Mouse (Mus musculus) ES-E14 (cell line): ENCODE results near the gene Gsdma. TPM values are rescaled to one million over a fixed set of nuclear protein-coding genes. Genes with fewer than 3 reads are reported as not detected.

Experiments
- DNase-seq: peaks from one replicate; pipeline ENCODE4 v3.0.0-alpha.2; 2013; ENCODE audit warnings: low read depth, low spot score
- H3K27ac ChIP-seq: 2 replicates; pipeline ENCODE4 v1.5.1; 2012; ENCODE audit warnings: low read depth, mild to moderate bottlenecking, low read length, moderate library complexity, mixed read lengths; ENCODE audit not compliant: poor library complexity, insufficient read depth, severe bottlenecking
- H3K36me3 ChIP-seq: 2 replicates; pipeline ENCODE4 v1.6.1; 2012; ENCODE audit warnings: mild to moderate bottlenecking, low read length, moderate library complexity, mixed read lengths; ENCODE audit not compliant: control insufficient read depth, poor library complexity, insufficient read depth, severe bottlenecking
- H3K4me1 ChIP-seq, 2 experiments: fragments of 150-350 bp in 1 of 2; sonication (generic) in 1 of 2; 2 replicates each; pipeline ENCODE4 v1.6.1; 2012; ENCODE audit warnings: low read length in 2 of 2, mild to moderate bottlenecking in 1 of 2, mixed read lengths in 1 of 2; ENCODE audit not compliant: control insufficient read depth in 2 of 2, insufficient read depth in 2 of 2, poor library complexity in 1 of 2
- H3K4me3 ChIP-seq, 2 experiments: fragments of 150-350 bp in 1 of 2; sonication (generic) in 1 of 2; 2 replicates each; pipeline ENCODE4 v1.5.1; 2012; ENCODE audit warnings: low read length in 2 of 2, low read depth in 1 of 2, mild to moderate bottlenecking in 1 of 2, mixed read lengths in 1 of 2; ENCODE audit not compliant: insufficient read depth in 1 of 2, poor library complexity in 1 of 2, severe bottlenecking in 1 of 2
- H3K9ac ChIP-seq: 2 replicates; pipeline ENCODE4 v1.6.1; 2012; ENCODE audit warnings: low read depth, mild to moderate bottlenecking, low read length, mixed read lengths; ENCODE audit not compliant: poor library complexity, insufficient read depth, severe bottlenecking
- H3K9me3 ChIP-seq: fragments of 150-350 bp; sonication (generic); 2 replicates; pipeline ENCODE4 v1.6.1; 2012; ENCODE audit warnings: low read depth, mild to moderate bottlenecking, low read length; ENCODE audit not compliant: control insufficient read depth, insufficient read depth
- CHD2 ChIP-seq: IDR thresholded peaks from 2 replicates; pipeline ENCODE4 v1.6.1; 2014; ENCODE audit warnings: mild to moderate bottlenecking, low read depth, low read length, inconsistent platforms
- HCFC1 ChIP-seq: IDR thresholded peaks from 2 replicates; pipeline ENCODE4 v1.6.1; 2012; ENCODE audit warnings: low read length, inconsistent platforms, borderline replicate concordance; ENCODE audit not compliant: insufficient read depth
- MAFK ChIP-seq: IDR thresholded peaks from 2 replicates; pipeline ENCODE4 v1.6.1; 2014; ENCODE audit warnings: mild to moderate bottlenecking, low read depth, low read length, inconsistent platforms; ENCODE audit not compliant: insufficient read depth
- ZC3H11A ChIP-seq: IDR thresholded peaks from 2 replicates; pipeline ENCODE4 v1.6.1; 2012; ENCODE audit warnings: low read depth, mild to moderate bottlenecking, inconsistent platforms, low read length, borderline replicate concordance
- ZNF384 ChIP-seq: IDR thresholded peaks from 2 replicates; pipeline ENCODE4 v1.6.1; 2012; ENCODE audit warnings: low read depth, low read length, inconsistent platforms
- in situ Hi-C, 2 experiments: fragments of 600-800 bp; cut with MboI; formaldehyde crosslinking; loops; one replicate each; pipeline ENCODE4 v1.15.1; 2025; ENCODE audit warnings: low sequenced_read_pairs in 2 of 2, inconsistent platforms in 1 of 2; ENCODE audit not compliant: unreplicated experiment in 2 of 2
- total RNA-seq: library from RNA; depleted of rRNA; stranded (reverse); fragments of 300-350 nt; gene quantifications from 2 replicates; pipeline ENCODE4 v1.2.3, GENCODE M21; 2012

The Gsdma gene
- total RNA-seq, 1 experiment: 0.40 TPM

- H3K4me1 ChIP-seq: peaks cover 0 to 6% of the 10 kb centered on the region in 2 experiments; a peak in 1 of 4 replicates
- no peak within 1 kb of the TSS for H3K27ac ChIP-seq
- H3K36me3 ChIP-seq: peaks cover 17% of the 10 kb centered on the region
- in situ Hi-C loops: no loop called here
- H3K9ac ChIP-seq: no peak within 1 kb of the TSS
- TF ChIP-seq ZNF384 (no peak), MAFK (no peak), CHD2 (no peak), HCFC1 (no peak), ZC3H11A (no peak)
- H3K9me3 ChIP-seq: no peaks in the 10 kb centered on the region
- DNase-seq: no peak
- H3K4me3 ChIP-seq: no peak within 1 kb of the TSS
Measured at GRCm38 (mm10) chr11:98701213-98701670, 37.1 kb downstream of the Gsdma start, which contains the start of gene Csf3. Gene Csf3 (plus strand): TSS chr11:98701263.

DNA sequence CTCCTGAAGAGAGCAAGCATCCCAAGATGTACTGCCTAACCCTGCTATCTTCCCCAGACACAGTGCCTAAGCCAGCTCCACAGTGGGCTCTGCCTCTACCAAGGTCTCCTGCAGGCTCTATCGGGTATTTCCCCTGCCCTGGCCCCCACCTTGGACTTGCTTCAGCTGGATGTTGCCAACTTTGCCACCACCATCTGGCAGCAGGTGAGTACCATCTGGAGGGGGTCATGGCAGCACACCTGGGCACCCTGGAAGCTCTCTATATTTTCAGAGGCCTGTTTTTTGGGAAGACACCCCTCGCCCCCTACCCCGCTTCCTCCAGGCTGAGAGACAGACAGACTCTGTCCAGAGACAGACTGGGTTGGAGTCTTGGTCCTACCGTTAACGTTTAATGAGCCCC is 38.2 kb downstream of the Gsdma start:
- no peak for DNase-seq
- no peak overlapping the region for H3K4me3 ChIP-seq
- H3K36me3 ChIP-seq: peaks cover 24% of the 10 kb centered on the region
- H3K9ac ChIP-seq: no peak overlapping the region
- TF ChIP-seq HCFC1 (no peak), ZC3H11A (no peak), ZNF384 (no peak), CHD2 (no peak), MAFK (no peak)
- in situ Hi-C loops: no loop called here
- H3K27ac ChIP-seq: no peak overlapping the region
- no peaks in the 10 kb centered on the region for H3K9me3 ChIP-seq
- peaks cover 0 to 6% of the 10 kb centered on the region in 2 experiments; a peak in 1 of 4 replicates for H3K4me1 ChIP-seq

DNA sequence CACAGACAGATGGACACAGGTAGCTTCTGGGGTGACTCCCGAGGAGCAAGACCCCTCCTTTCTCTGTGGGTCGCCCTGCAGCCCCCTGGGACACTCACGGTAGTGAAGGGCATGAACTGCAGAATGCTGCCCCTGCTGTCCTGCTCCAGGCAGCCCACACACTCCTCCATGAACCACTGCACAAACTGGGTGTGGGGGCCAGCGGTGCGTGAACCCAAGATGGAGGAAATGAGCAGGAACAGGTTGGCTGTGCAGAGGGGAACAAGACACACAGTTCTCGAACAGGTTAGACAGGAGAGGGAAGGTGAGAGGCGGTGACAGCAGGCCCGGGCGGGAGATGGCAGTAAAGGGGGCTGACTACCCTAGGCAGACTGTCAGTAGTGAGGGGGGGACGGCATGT is 40.9 kb downstream of the Gsdma start:
- peaks cover 37% of the 10 kb centered on the region for H3K36me3 ChIP-seq
- no peak overlapping the region for H3K9ac ChIP-seq
- H3K9me3 ChIP-seq: no peaks in the 10 kb centered on the region
- DNase-seq: no peak
- no peak overlapping the region for H3K4me3 ChIP-seq
- in situ Hi-C loops: no loop called here
- TF ChIP-seq MAFK: no peak
- no peak for TF ChIP-seq CHD2
- no peak for TF ChIP-seq ZC3H11A
- TF ChIP-seq HCFC1: no peak
- TF ChIP-seq ZNF384: no peak
- H3K27ac ChIP-seq: no peak overlapping the region
- peaks cover 2 to 19% of the 10 kb centered on the region in 2 experiments; a peak in 3 of 4 replicates for H3K4me1 ChIP-seq

GRCm38 (mm10) chr11:98707401-98708281 is 43.5 kb downstream of the Gsdma start:
- peaks cover 2 to 17% of the 10 kb centered on the region in 2 experiments; a peak in 3 of 4 replicates for H3K4me1 ChIP-seq
- TF ChIP-seq HCFC1 (no peak), ZC3H11A (no peak), MAFK (no peak), CHD2 (no peak), ZNF384 (no peak)
- H3K4me3 ChIP-seq: no peak overlapping the region

More at GRCm38 (mm10) chr11:98707401-98708281, 43.5 kb downstream of the Gsdma start:
- Histone ChIP-seq H3K27ac (no peak overlapping the region), H3K36me3 (peaks cover 46% of the 10 kb centered on the region), H3K9ac (no peak overlapping the region), H3K9me3 (no peaks in the 10 kb centered on the region)
- no peak for DNase-seq
- in situ Hi-C loops: no loop called here
